Comparison of ENCODE assay signal across 24 mouse cellular contexts in the genomic region with DNA sequence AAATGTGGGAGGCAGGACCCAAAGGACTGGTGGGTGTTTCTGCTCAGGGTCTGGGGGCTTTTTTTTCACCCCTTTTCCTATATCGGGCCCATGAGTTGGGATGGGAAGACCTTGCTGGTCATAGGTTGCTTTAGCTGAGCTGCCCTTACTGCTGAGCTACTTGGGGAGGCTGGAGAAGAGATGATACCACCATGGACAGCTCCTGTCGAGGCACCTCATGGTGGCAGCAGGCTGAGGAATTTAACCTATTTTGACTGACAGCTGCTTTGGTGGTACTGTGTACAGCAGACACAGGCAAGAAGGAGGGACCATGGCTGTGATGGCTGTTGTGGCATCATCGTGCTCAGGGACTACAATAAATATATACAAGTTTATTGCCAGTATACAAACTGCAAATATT.
A peak's percentile ranks its signal among the peaks of the same experiment; 100 is the strongest.
DNase-seq lines count a peak whose midpoint lies in the region; ATAC-seq and TF ChIP-seq lines count a peak whose summit lies in the region.
"Had no signal": no experiment of that assay in that cellular context is flagged by ENCODE, and none has a peak within 500 bp of the region (broad histone marks: within the 10 kb centered on the region; RNA-seq: fewer than 3 reads in every experiment).

No protein-coding gene starts in this region.

- WGBS in embryonic facial prominence, embryonic 14.5 days, result 57% methylated on average over 3 of the region's 3 CpGs

- no peak for TF ChIP-seq POLR2A in MEL (IDR thresholded peaks at IDR 0.05; ENCODE audit: control insufficient read depth in 1 of 2, insufficient read depth in 1 of 2, low read depth in 1 of 2, low read length in 2 of 2, poor library complexity in 1 of 2)

- DNase-seq in embryo, embryonic 10 days (ENCODE audit: low spot score), result peak; percentile 51
- DNase-seq in embryo, embryonic 10.5 days (ENCODE audit: low spot score), result no peak
- DNase-seq in 3T3-L1 (ENCODE audit: low read depth, low spot score), result peak; percentile 3
- DNase-seq in MEL (ENCODE audit: low read depth, low spot score), result peak; percentile 61
- peak; percentile 34 for DNase-seq in embryonic facial prominence, embryonic 14.5 days (ENCODE audit: low spot score)
- no peak for DNase-seq in gastrocnemius, postnatal 4 days (ENCODE audit: low spot score in 2 of 2)
- no peak for DNase-seq in urinary bladder, postnatal 36 days (ENCODE audit: low spot score in 2 of 2)
- no peak for DNase-seq in B cell, adult 2 months
- DNase-seq: adrenal gland, postnatal 10 days; cerebellum, adult 9-10 months; kidney, adult 8-10 months; kidney, postnatal 25 days; layer of hippocampus, adult 9-11 months; left cerebral cortex, postnatal 4 days; thymus, adult 18-20 months; thymus, postnatal 36 days had no signal

- no peaks in the 10 kb centered on the region for H3K9me3 ChIP-seq in MEL (replicated peaks; ENCODE audit: insufficient read depth, low read length)
- H3K9me3 ChIP-seq in embryonic facial prominence, embryonic 14.5 days (ENCODE audit: control insufficient read depth, low read length), result no peaks in the 10 kb centered on the region
- H3K9me3 ChIP-seq: embryonic facial prominence, embryonic 15.5 days; forebrain, embryonic 15.5 days; heart, embryonic 10.5 days; hindbrain, embryonic 10.5 days; intestine, embryonic 15.5 days; midbrain, embryonic 13.5 days; stomach, embryonic 15.5 days had no signal

- ATAC-seq in embryonic facial prominence, embryonic 14.5 days (ENCODE audit: low read depth), result no peak
- ATAC-seq: forebrain, embryonic 15.5 days; hindbrain, embryonic 16.5 days; intestine, embryonic 15.5 days; midbrain, embryonic 13.5 days had no signal

- no peak overlapping the region for H3K4me3 ChIP-seq in MEL (ENCODE audit: control insufficient read depth in 1 of 2, insufficient read depth in 1 of 2, low read depth in 2 of 2, low read length in 2 of 2)
- H3K4me3 ChIP-seq in embryonic facial prominence, embryonic 14.5 days (ENCODE audit: low read depth, low read length), result no peak overlapping the region
- H3K4me3 ChIP-seq: embryonic facial prominence, embryonic 15.5 days; forebrain, embryonic 15.5 days; heart, embryonic 10.5 days; hindbrain, embryonic 10.5 days; intestine, embryonic 15.5 days; midbrain, embryonic 13.5 days; stomach, embryonic 15.5 days had no signal

- no peak overlapping the region for H3K9ac ChIP-seq in MEL (ENCODE audit: control insufficient read depth, low read depth, low read length, poor library complexity, severe bottlenecking)
- H3K9ac ChIP-seq in embryonic facial prominence, embryonic 14.5 days (ENCODE audit: low read depth, low read length), result no peak overlapping the region
- H3K9ac ChIP-seq: embryonic facial prominence, embryonic 15.5 days; forebrain, embryonic 15.5 days; intestine, embryonic 15.5 days; midbrain, embryonic 13.5 days; stomach, embryonic 15.5 days had no signal

- no peak overlapping the region for H3K4me2 ChIP-seq in embryonic facial prominence, embryonic 14.5 days (ENCODE audit: low read depth, low read length)
- H3K4me2 ChIP-seq: embryonic facial prominence, embryonic 15.5 days; forebrain, embryonic 15.5 days; intestine, embryonic 15.5 days; midbrain, embryonic 13.5 days; stomach, embryonic 15.5 days had no signal

- no peak for TF ChIP-seq EP300 in MEL (IDR thresholded peaks at IDR 0.05; ENCODE audit: low read depth in 1 of 2, low read length in 2 of 2)

- no peak for TF ChIP-seq RAD21 in MEL (IDR thresholded peaks at IDR 0.05; ENCODE audit: low read depth, low read length)

- no peaks in the 10 kb centered on the region for H3K79me2 ChIP-seq in MEL (ENCODE audit: control insufficient read depth, insufficient read depth, low read length, poor library complexity)

- no peak for TF ChIP-seq CTCF in MEL (IDR thresholded peaks at IDR 0.05 in 2 of 3, conservative IDR thresholded peaks at IDR 0.05 in 1 of 3; ENCODE audit: control insufficient read depth in 1 of 3, insufficient read depth in 1 of 3, low read depth in 2 of 3, low read length in 3 of 3, poor library complexity in 1 of 3, severe bottlenecking in 1 of 3)

- no peak overlapping the region for H3K27ac ChIP-seq in MEL (ENCODE audit: control insufficient read depth, low read depth, low read length)
- H3K27ac ChIP-seq in embryonic facial prominence, embryonic 14.5 days (replicated peaks; ENCODE audit: low read depth, low read length), result no peak overlapping the region
- H3K27ac ChIP-seq: embryonic facial prominence, embryonic 15.5 days; forebrain, embryonic 15.5 days; heart, embryonic 10.5 days; hindbrain, embryonic 10.5 days; intestine, embryonic 15.5 days; midbrain, embryonic 13.5 days; stomach, embryonic 15.5 days had no signal

- peaks cover 0 to 2% of the 10 kb centered on the region in 2 experiments; a peak in 1 of 4 replicates for H3K36me3 ChIP-seq in MEL (ENCODE audit: control insufficient read depth in 1 of 2, insufficient read depth in 2 of 2, low read length in 2 of 2)
- no peaks in the 10 kb centered on the region for H3K36me3 ChIP-seq in embryonic facial prominence, embryonic 14.5 days (ENCODE audit: control insufficient read depth, insufficient read depth, low read length)
- H3K36me3 ChIP-seq: embryonic facial prominence, embryonic 15.5 days; forebrain, embryonic 15.5 days; heart, embryonic 10.5 days; hindbrain, embryonic 10.5 days; intestine, embryonic 15.5 days; midbrain, embryonic 13.5 days; stomach, embryonic 15.5 days had no signal

- no peaks in the 10 kb centered on the region for H3K4me1 ChIP-seq in MEL (ENCODE audit: control insufficient read depth in 1 of 2, insufficient read depth in 2 of 2, low read length in 2 of 2)
- no peaks in the 10 kb centered on the region for H3K4me1 ChIP-seq in embryonic facial prominence, embryonic 14.5 days (ENCODE audit: control insufficient read depth, insufficient read depth, low read length)
- H3K4me1 ChIP-seq: embryonic facial prominence, embryonic 15.5 days; forebrain, embryonic 15.5 days; heart, embryonic 10.5 days; hindbrain, embryonic 10.5 days; intestine, embryonic 15.5 days; midbrain, embryonic 13.5 days; stomach, embryonic 15.5 days had no signal

- no peaks in the 10 kb centered on the region for H3K27me3 ChIP-seq in MEL (ENCODE audit: control insufficient read depth in 1 of 2, insufficient read depth in 2 of 2, low read length in 2 of 2)
- H3K27me3 ChIP-seq in embryonic facial prominence, embryonic 14.5 days (replicated peaks; ENCODE audit: control insufficient read depth, insufficient read depth, low read length), result no peaks in the 10 kb centered on the region
- H3K27me3 ChIP-seq: embryonic facial prominence, embryonic 15.5 days; forebrain, embryonic 15.5 days; intestine, embryonic 15.5 days; midbrain, embryonic 13.5 days; stomach, embryonic 15.5 days had no signal

TF ChIP-seq in MEL, 35 proteins besides CTCF, POLR2A, EP300 and RAD21:
- TF ChIP-seq MXI1 (IDR thresholded peaks at IDR 0.05; ENCODE audit: low read depth, low read length) (peak; percentile 38; the same call in 1 of the 2 replicates), SIN3A (IDR thresholded peaks at IDR 0.05; ENCODE audit: low read length) (0 out of 2 replicates have a peak, but pooled peaks have one; percentile 22), ZNF384 (IDR thresholded peaks at IDR 0.05; ENCODE audit: low read depth, low read length) (no peak)
TF ChIP-seq in MEL: peak in this region for 2.

Comparison
In these comparisons a context has a peak if more than half of its experiments do, and no peak if none do; other contexts are left out.
1. DNase-seq: peak in embryo, embryonic 10 days (single experiment), 3T3-L1 (single experiment), MEL (single experiment) and embryonic facial prominence, embryonic 14.5 days (single experiment); none in embryo, embryonic 10.5 days (single experiment), gastrocnemius, postnatal 4 days (0 of 2), urinary bladder, postnatal 36 days (0 of 2) and B cell, adult 2 months (0 of 2).